Mouse (Mus musculus) macrophage (primary cell): ENCODE results near the gene Jsrp1. TPM values are rescaled to one million over a fixed set of nuclear protein-coding genes. Genes with fewer than 3 reads are reported as not detected.
"Not testable (repeated sequence)": the region's sequence is repeated elsewhere in the genome, so short reads cannot be mapped to it uniquely, and the experiment has no call there.

ENCODE experiments used
- H3K27ac ChIP-seq: fragments of 350-480 bp; formaldehyde crosslinking; 2 replicates; pipeline ENCODE4 v1.9.0; 2021
- H3K36me3 ChIP-seq: fragments of 350-480 bp; formaldehyde crosslinking; 2 replicates; pipeline ENCODE4 v1.9.0; 2021; ENCODE audit errors: inconsistent target
- H3K4me3 ChIP-seq: fragments of 350-480 bp; formaldehyde crosslinking; 2 replicates; pipeline ENCODE4 v1.9.0; 2021; ENCODE audit errors: inconsistent target
- H3K79me2 ChIP-seq: fragments of 350-480 bp; formaldehyde crosslinking; 2 replicates; pipeline ENCODE4 v1.9.0; 2021; ENCODE audit errors: inconsistent target
- WGBS: methylation state at CpG from one replicate; pipeline ENCODE4 v1.1.7; 2026; ENCODE audit warnings: inconsistent platforms; ENCODE audit not compliant: missing documents; 5-methylcytosine and 5-hydroxymethylcytosine counted together
- polyA plus RNA-seq: library from polyadenylated mRNA; stranded (reverse); fragments of 250-400 nt; gene quantifications from 3 replicates; pipeline ENCODE4 v1.2.4, GENCODE M21; 2018; ENCODE audit warnings: inconsistent platforms

The Jsrp1 gene
- polyA plus RNA-seq, 1 experiment from 2014 or later: not detected

- Histone ChIP-seq H3K36me3 (peaks cover 10% of the 10 kb centered on the region), H3K4me3 (peak within 1 kb of the TSS; percentile 73), H3K27ac (peak within 1 kb of the TSS; percentile 50), H3K79me2 (peaks cover 19% of the 10 kb centered on the region)
- WGBS: under 1% methylated on average over 65 of the region's 82 CpGs
Measured at GRCm38 (mm10) chr10:80826151-80827062, 13.1 kb upstream of the Jsrp1 start, which contains the start of gene Oaz1. Oaz1 (plus strand) TSS chr10:80826656.

GRCm38 (mm10) chr10:80824827-80825226, 11.5 kb upstream of the Jsrp1 start:
- Histone ChIP-seq H3K27ac (peak overlapping the region; percentile 80), H3K4me3 (no peak overlapping the region), H3K79me2 (peaks cover 19% of the 10 kb centered on the region), H3K36me3 (peaks cover 8% of the 10 kb centered on the region)
- 18% methylated on average over 2 of the region's 2 CpGs for WGBS

GRCm38 (mm10) chr10:80823847-80824643, 10.7 kb upstream of the Jsrp1 start:
- WGBS: 2% methylated on average over 8 of the region's 8 CpGs
- peaks cover 19% of the 10 kb centered on the region for H3K79me2 ChIP-seq
- H3K36me3 ChIP-seq: no peaks in the 10 kb centered on the region; the same call in 1 of the 2 replicates
- peak overlapping the region; percentile 80 for H3K27ac ChIP-seq
- no peak overlapping the region for H3K4me3 ChIP-seq

- H3K4me3 ChIP-seq: no peak overlapping the region
- H3K27ac ChIP-seq: peak overlapping the region; percentile 80
- 67% methylated on average over 1 of the region's 1 CpGs for WGBS
- peaks cover 15% of the 10 kb centered on the region for H3K79me2 ChIP-seq
- H3K36me3 ChIP-seq: no peaks in the 10 kb centered on the region
Measured at GRCm38 (mm10) chr10:80823316-80823715, 10.0 kb upstream of the Jsrp1 start.

GRCm38 (mm10) chr10:80822528-80822927, 9.2 kb upstream of the Jsrp1 start:
- WGBS: 84% methylated on average over 5 of the region's 5 CpGs
- H3K4me3 ChIP-seq: no peak overlapping the region
- H3K79me2 ChIP-seq: peaks cover 7% of the 10 kb centered on the region
- H3K27ac ChIP-seq: no peak overlapping the region
- H3K36me3 ChIP-seq: no peaks in the 10 kb centered on the region

GRCm38 (mm10) chr10:80821991-80822390, 8.7 kb upstream of the Jsrp1 start:
- Histone ChIP-seq H3K27ac (no peak overlapping the region), H3K36me3 (no peaks in the 10 kb centered on the region)
- 46% methylated on average over 2 of the region's 2 CpGs for WGBS

GRCm38 (mm10) chr10:80819406-80819805, 6.1 kb upstream of the Jsrp1 start:
- H3K36me3 ChIP-seq: no peaks in the 10 kb centered on the region
- H3K27ac ChIP-seq: no peak overlapping the region
- H3K4me3 ChIP-seq: no peak overlapping the region
- no peaks in the 10 kb centered on the region for H3K79me2 ChIP-seq
- WGBS: 94% methylated on average over 3 of the region's 3 CpGs

More at GRCm38 (mm10) chr10:80821991-80822390, 8.7 kb upstream of the Jsrp1 start:
- no peak overlapping the region for H3K4me3 ChIP-seq
- H3K79me2 ChIP-seq: peaks cover 1% of the 10 kb centered on the region

- no peak overlapping the region for H3K27ac ChIP-seq
Measured at GRCm38 (mm10) chr10:80818599-80819281, 5.4 kb upstream of the Jsrp1 start.

GRCm38 (mm10) chr10:80817955-80818354, 4.7 kb upstream of the Jsrp1 start:
- H3K4me3 ChIP-seq, H3K36me3 ChIP-seq, H3K27ac ChIP-seq, H3K79me2 ChIP-seq: not testable (repeated sequence)
- WGBS: 81% methylated on average over 7 of the region's 7 CpGs

More at GRCm38 (mm10) chr10:80818599-80819281, 5.4 kb upstream of the Jsrp1 start:
- WGBS: 83% methylated on average over 5 of the region's 6 CpGs
- Histone ChIP-seq H3K36me3 (no peaks in the 10 kb centered on the region), H3K4me3 (no peak overlapping the region), H3K79me2 (no peaks in the 10 kb centered on the region)

GRCm38 (mm10) chr10:80817164-80817563, 3.9 kb upstream of the Jsrp1 start:
- Histone ChIP-seq H3K79me2 (no peaks in the 10 kb centered on the region), H3K4me3 (no peak overlapping the region), H3K27ac (no peak overlapping the region), H3K36me3 (no peaks in the 10 kb centered on the region)
- 81% methylated on average over 2 of the region's 2 CpGs for WGBS

GRCm38 (mm10) chr10:80816303-80816702, 3.0 kb upstream of the Jsrp1 start:
- H3K36me3 ChIP-seq, H3K79me2 ChIP-seq, H3K4me3 ChIP-seq, H3K27ac ChIP-seq: not testable (repeated sequence)
- 22% methylated on average over 2 of the region's 3 CpGs for WGBS

GRCm38 (mm10) chr10:80814800-80815199, 1.5 kb upstream of the Jsrp1 start:
- H3K4me3 ChIP-seq: no peak overlapping the region
- 63% methylated on average over 7 of the region's 7 CpGs for WGBS
- no peak overlapping the region for H3K27ac ChIP-seq
- H3K36me3 ChIP-seq: no peaks in the 10 kb centered on the region
- H3K79me2 ChIP-seq: no peaks in the 10 kb centered on the region

- Histone ChIP-seq H3K36me3 (no peaks in the 10 kb centered on the region), H3K4me3 (no peak overlapping the region), H3K79me2 (no peaks in the 10 kb centered on the region), H3K27ac (no peak overlapping the region)
- WGBS: 67% methylated on average over 5 of the region's 5 CpGs
Measured at GRCm38 (mm10) chr10:80812391-80813041, 782 bp downstream of the Jsrp1 start.

GRCm38 (mm10) chr10:80810084-80810483, 3.2 kb downstream of the Jsrp1 start:
- no peaks in the 10 kb centered on the region for H3K36me3 ChIP-seq
- no peak overlapping the region for H3K27ac ChIP-seq
- WGBS: 45% methylated on average over 17 of the region's 20 CpGs
- H3K4me3 ChIP-seq: no peak overlapping the region
- H3K79me2 ChIP-seq: no peaks in the 10 kb centered on the region
